Mouse (Mus musculus): Measurements from ENCODE around the gene Chac1.

Chac1 gene

DNA sequence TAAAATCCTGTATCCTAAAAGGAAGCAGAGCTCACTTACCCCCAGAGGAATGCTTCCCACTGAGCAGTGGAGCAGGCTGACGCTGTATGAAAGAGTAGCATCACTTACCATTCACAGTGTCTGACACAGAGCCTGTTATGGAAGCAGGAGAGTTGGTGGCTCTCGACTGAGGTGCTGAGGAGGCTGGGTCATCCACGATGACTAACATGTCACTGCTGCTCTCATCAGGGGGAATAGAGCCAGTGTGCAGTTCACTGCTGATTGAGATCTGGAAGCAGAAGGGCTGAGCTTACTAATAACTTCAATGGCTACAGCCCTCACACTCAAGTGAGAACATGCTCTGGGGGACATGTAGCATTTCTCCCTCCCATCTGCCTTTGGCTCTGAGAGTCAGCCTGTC is 28.4 kb downstream of the Chac1 start:
- no peak for DNase-seq

DNA sequence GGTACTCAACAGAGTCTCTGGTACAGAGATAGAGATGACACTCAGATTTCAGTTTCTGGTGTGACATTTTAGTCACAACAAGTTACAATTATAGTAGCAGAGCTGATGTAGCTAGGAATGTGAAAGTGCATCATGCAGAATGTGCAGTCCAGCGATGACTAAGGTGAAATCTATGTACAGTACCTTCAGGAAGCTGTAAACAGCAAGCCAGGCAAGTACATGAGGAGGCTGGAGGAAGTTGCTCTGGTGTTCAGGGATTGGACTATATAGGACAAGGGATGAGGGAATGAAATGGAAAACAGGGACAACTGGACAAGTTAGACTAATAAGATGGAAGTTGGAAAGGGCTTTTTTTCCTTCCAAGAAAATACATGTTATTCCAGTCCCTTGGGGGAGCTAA is 37.2 kb downstream of the Chac1 start:
- no peak for DNase-seq

- DNase-seq = no peak
Measured at GRCm38 (mm10) chr2:119389992-119390391, 39.0 kb downstream of the Chac1 start.

DNA sequence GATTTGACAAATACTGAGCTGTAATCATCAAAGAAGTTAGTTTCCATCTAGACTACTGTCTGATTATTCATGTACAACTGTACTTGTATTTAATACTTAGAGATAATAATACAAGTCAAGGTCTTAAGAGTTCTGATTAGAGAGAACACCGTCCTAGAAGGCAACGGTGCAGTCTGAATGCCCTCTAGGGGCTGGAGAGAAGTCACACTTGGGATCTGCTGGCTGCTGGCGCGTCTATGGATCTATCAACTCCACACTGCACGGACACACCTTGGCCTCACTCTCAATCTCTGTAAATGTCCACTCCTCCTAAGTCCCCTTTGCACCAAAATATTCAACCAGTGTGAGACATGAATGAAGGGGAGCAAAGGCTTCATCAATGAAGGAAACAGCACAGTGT is 47.2 kb downstream of the Chac1 start:
- no peak for DNase-seq

GRCm38 (mm10) chr2:119398665-119399064 is 47.6 kb downstream of the Chac1 start:
- DNase-seq = no peak

- no peak for DNase-seq
Measured at GRCm38 (mm10) chr2:119399313-119399712, 48.3 kb downstream of the Chac1 start.

Data from spleen, adult 18-20 months (tissue).